Mouse (Mus musculus) hindbrain, postnatal 0 days (tissue): Measurements from ENCODE around the gene Ddhd1. TPM values are rescaled to one million over a fixed set of nuclear protein-coding genes. Genes with fewer than 3 reads are reported as not detected.
A peak's percentile ranks its signal among the peaks of the same experiment; 100 is the strongest.
"Not testable (repeated sequence)": the region's sequence is repeated elsewhere in the genome, so short reads cannot be mapped to it uniquely, and the experiment has no call there.

Source experiments
- ATAC-seq: fragments of 200-750 bp; cut with Nextera tagmentation; 2 replicates; pipeline ENCODE4 v1.8.0; 2017; ENCODE audit warnings: mild to moderate bottlenecking, moderate TSS enrichment, moderate library complexity
- DNase-seq: peaks from one replicate; pipeline ENCODE4 v3.0.0-alpha.2; 2015; ENCODE audit warnings: low spot score
- H3K27ac ChIP-seq: fragments of 300-500 bp; sonication (generic); 2 replicates; pipeline ENCODE4 v1.5.1; 2014; ENCODE audit warnings: mild to moderate bottlenecking
- H3K27me3 ChIP-seq: fragments of 300-500 bp; sonication (generic); 2 replicates; pipeline ENCODE4 v1.6.1; 2014; ENCODE audit warnings: low read length, mixed read lengths; ENCODE audit not compliant: insufficient read depth
- H3K36me3 ChIP-seq: fragments of 300-500 bp; sonication (generic); 2 replicates; pipeline ENCODE4 v1.6.1; 2014; ENCODE audit warnings: low read length, mixed read lengths; ENCODE audit not compliant: insufficient read depth
- H3K4me1 ChIP-seq: fragments of 300-500 bp; sonication (generic); 2 replicates; pipeline ENCODE4 v1.6.1; 2014; ENCODE audit warnings: antibody characterized with exemption, low read length, mixed read lengths; ENCODE audit not compliant: insufficient read depth
- H3K4me2 ChIP-seq: fragments of 300-500 bp; sonication (generic); 2 replicates; pipeline ENCODE4 v1.6.1; 2014; ENCODE audit warnings: low read depth, mild to moderate bottlenecking, low read length, moderate library complexity, mixed read lengths
- H3K4me3 ChIP-seq: fragments of 300-500 bp; sonication (generic); 2 replicates; pipeline ENCODE4 v1.5.1; 2014; ENCODE audit warnings: low read length
- H3K9ac ChIP-seq: fragments of 300-500 bp; sonication (generic); replicated peaks from 2 replicates; pipeline ENCODE4 v1.6.1; 2014; ENCODE audit warnings: mild to moderate bottlenecking, low read length, moderate library complexity, mixed read lengths
- H3K9me3 ChIP-seq: fragments of 300-500 bp; sonication (generic); 2 replicates; pipeline ENCODE4 v1.6.1; 2016; ENCODE audit warnings: low read length, mixed read lengths
- CTCF ChIP-seq: IDR thresholded peaks from 2 replicates; pipeline ENCODE4 v1.5.1; 2016; ENCODE audit warnings: antibody characterized with exemption, control low read depth, low read depth
- WGBS: fragments of 180-500 bp; shearing (Covaris S2); extraction: QIAGEN DNeasy Blood & Tissue Kit; methylation state at CpG from one replicate; pipeline ENCODE4 v1.1.7; 2014; 5-methylcytosine and 5-hydroxymethylcytosine counted together
- polyA plus RNA-seq: library from polyadenylated mRNA; unstranded; fragments of >200 nt; fragmentation: Nextera tagmentation; extraction: Ambion mirVana; gene quantifications from 2 replicates; pipeline ENCODE4 v1.2.1, GENCODE M21; 2015
- total RNA-seq: library from RNA; depleted of rRNA; stranded (reverse); fragments of >200 nt; gene quantifications from 2 replicates; pipeline ENCODE4 v1.2.3, GENCODE M21; 2014

Ddhd1 gene
- total and polyA plus RNA-seq, 2 experiments from 2014 or later = 15.0 to 64.2 TPM

GRCm38 (mm10) chr14:45588403-45588802, 69.5 kb downstream of the Ddhd1 start:
- WGBS = 65% methylated on average over 7 of the region's 7 CpGs
- Histone ChIP-seq H3K27ac (peak overlapping the region; percentile 48; the same call in 1 of the 2 replicates), H3K36me3 (peaks cover 5% of the 10 kb centered on the region; the same call in 1 of the 2 replicates), H3K9ac (no peak overlapping the region), H3K4me1 (no peaks in the 10 kb centered on the region), H3K9me3 (no peaks in the 10 kb centered on the region), H3K4me3 (no peak overlapping the region), H3K4me2 (no peak overlapping the region), H3K27me3 (no peaks in the 10 kb centered on the region)
- ATAC-seq (no peak), DNase-seq (no peak)
- TF ChIP-seq CTCF = no peak

- no peak overlapping the region for H3K4me3 ChIP-seq
- H3K27me3 ChIP-seq = no peaks in the 10 kb centered on the region
- no peaks in the 10 kb centered on the region for H3K9me3 ChIP-seq
- no peaks in the 10 kb centered on the region for H3K36me3 ChIP-seq
- peak; percentile 29 for DNase-seq
- no peak for TF ChIP-seq CTCF
- H3K27ac ChIP-seq = peak overlapping the region; percentile 45; the same call in 1 of the 2 replicates
- no peak for ATAC-seq
- no peak overlapping the region for H3K9ac ChIP-seq
- WGBS = 63% methylated on average over 6 of the region's 6 CpGs
- no peaks in the 10 kb centered on the region for H3K4me1 ChIP-seq
- H3K4me2 ChIP-seq = no peak overlapping the region
These were observed 70.4 kb downstream of the Ddhd1 start for GRCm38 (mm10) chr14:45587536-45587935.

- H3K4me3 ChIP-seq = no peak overlapping the region
- H3K9me3 ChIP-seq = no peaks in the 10 kb centered on the region
- H3K4me2 ChIP-seq = no peak overlapping the region
- no peak for TF ChIP-seq CTCF
- H3K36me3 ChIP-seq = no peaks in the 10 kb centered on the region
- 71% methylated on average over 8 of the region's 8 CpGs for WGBS
- H3K27me3 ChIP-seq = no peaks in the 10 kb centered on the region
- DNase-seq = no peak
- no peak overlapping the region for H3K27ac ChIP-seq
- H3K9ac ChIP-seq = no peak overlapping the region
- no peaks in the 10 kb centered on the region for H3K4me1 ChIP-seq
- no peak for ATAC-seq
These were observed 74.4 kb downstream of the Ddhd1 start for GRCm38 (mm10) chr14:45583494-45584027.

GRCm38 (mm10) chr14:45580923-45581827, 76.8 kb downstream of the Ddhd1 start:
- whole genome bisulfite sequencing = 47% methylated on average over 3 of the region's 3 CpGs
- not testable (repeated sequence) for H3K4me3 ChIP-seq, H3K9ac ChIP-seq, H3K9me3 ChIP-seq, H3K36me3 ChIP-seq, H3K4me2 ChIP-seq, H3K27me3 ChIP-seq, H3K4me1 ChIP-seq
- ATAC-seq = peak; percentile 94
- peak; percentile 83 for DNase-seq
- H3K27ac ChIP-seq = peak overlapping the region; percentile 77

- Histone ChIP-seq H3K9ac (0 out of 2 replicates have a peak overlapping the region, but pooled peaks have one; percentile 13), H3K36me3 (no peaks in the 10 kb centered on the region)
- 0 out of 2 replicates have a peak, but pooled peaks have one; percentile 11 for ATAC-seq
These were observed 91.6 kb downstream of the Ddhd1 start for GRCm38 (mm10) chr14:45566066-45566937.

More at GRCm38 (mm10) chr14:45566066-45566937, 91.6 kb downstream of the Ddhd1 start:
- Histone ChIP-seq H3K27ac (peak overlapping the region; percentile 82), H3K4me3 (peak overlapping the region; percentile 23), H3K9me3 (no peaks in the 10 kb centered on the region), H3K4me1 (no peaks in the 10 kb centered on the region), H3K27me3 (no peaks in the 10 kb centered on the region), H3K4me2 (peak overlapping the region; percentile 52)
- peak; percentile 80 for TF ChIP-seq CTCF
- DNase-seq = peak; percentile 77
- WGBS = 17% methylated on average over 33 of the region's 33 CpGs
